Mouse (Mus musculus): ENCODE measurements at regions not wholly inside any gene's neighbourhood (a gene's known extent, or its start where the extent isn't known, plus 50 kb on each side); places are given as distances from the start of the nearest gene placed in this dataset.

- H3K4me3 ChIP-seq (replicated peaks in 1 of 3; ENCODE audit: low read depth in 2 of 3, low read length in 2 of 3, poor library complexity in 1 of 3), result no peak overlapping the region
- no peak overlapping the region for H3K4me2 ChIP-seq (ENCODE audit: insufficient read depth, low read depth, poor library complexity, severe bottlenecking)
- in situ Hi-C loops (cut with MboI; ENCODE audit: low pct_ligation_motif_present, low pct_unique_long_range_greater_than_20kb, low sequenced_read_pairs), result no loop called here
- H3K27ac ChIP-seq (ENCODE audit: insufficient read depth, low read depth), result no peak overlapping the region
- peaks cover 13% of the 10 kb centered on the region for H3K9me3 ChIP-seq (replicated peaks; ENCODE audit: low read length)
- no peaks in the 10 kb centered on the region for H3K4me1 ChIP-seq (ENCODE audit: control insufficient read depth in 1 of 2, insufficient read depth in 2 of 2)
- DNase-seq (ENCODE audit: extremely low read depth), result no peak
- H3K27me3 ChIP-seq (replicated peaks), result no peaks in the 10 kb centered on the region
- no peak for TF ChIP-seq RCOR1 (conservative IDR thresholded peaks at IDR 0.05; ENCODE audit: low read depth, low read length)
- TF ChIP-seq IRF4 (IDR thresholded peaks at IDR 0.05; ENCODE audit: low read depth, low read length), result no peak
- H3K9ac ChIP-seq (ENCODE audit: insufficient read depth, low read depth), result no peak overlapping the region
- dilution Hi-C loops (cut with MboI; ENCODE audit: extremely low pct_ligation_motif_present, extremely low pct_unique_long_range_greater_than_20kb, low sequenced_read_pairs), result no loop called here
- no peaks in the 10 kb centered on the region for H3K36me3 ChIP-seq (replicated peaks in 1 of 2; ENCODE audit: control insufficient read depth in 1 of 2, insufficient read depth in 1 of 2, low read length in 1 of 2)
- H3K79me2 ChIP-seq (replicated peaks; ENCODE audit: control insufficient read depth, extremely low read depth, insufficient read depth, poor library complexity, severe bottlenecking), result no peaks in the 10 kb centered on the region
Measured at GRCm38 (mm10) chr8:50373790-50374189, 1530.0 kb upstream of the Tenm3 start.

DNA sequence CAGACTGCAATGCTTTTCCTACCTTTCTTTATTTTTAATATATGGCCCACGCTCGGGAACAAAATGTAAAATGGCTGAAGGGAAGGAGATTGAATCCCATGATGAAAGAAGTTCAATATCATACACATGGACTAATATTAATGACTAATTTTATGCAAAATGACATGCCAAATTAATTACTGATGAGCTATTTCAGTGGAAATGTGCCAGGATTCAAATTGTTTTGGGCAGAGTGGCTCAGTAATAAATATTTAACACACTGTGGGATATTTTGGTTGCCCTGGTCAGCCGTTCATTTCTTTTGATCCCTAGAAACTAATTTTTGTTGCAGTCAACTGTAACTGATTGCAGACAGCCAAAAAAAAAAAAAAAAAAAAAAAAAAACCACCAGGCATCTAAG, 1482.7 kb upstream of the Tenm3 start:
- H3K36me3 ChIP-seq (replicated peaks in 1 of 2; ENCODE audit: control insufficient read depth in 1 of 2, insufficient read depth in 1 of 2, low read length in 1 of 2), result no peaks in the 10 kb centered on the region
- in situ Hi-C loops (cut with MboI; ENCODE audit: low pct_ligation_motif_present, low pct_unique_long_range_greater_than_20kb, low sequenced_read_pairs), result no loop called here
- no peak for DNase-seq (ENCODE audit: extremely low read depth)
- no peak overlapping the region for H3K27ac ChIP-seq (ENCODE audit: insufficient read depth, low read depth)
- peaks cover 20% of the 10 kb centered on the region for H3K9me3 ChIP-seq (replicated peaks; ENCODE audit: low read length)
- H3K9ac ChIP-seq (ENCODE audit: insufficient read depth, low read depth), result no peak overlapping the region
- no peak overlapping the region for H3K4me3 ChIP-seq (replicated peaks in 1 of 3; ENCODE audit: low read depth in 2 of 3, low read length in 2 of 3, poor library complexity in 1 of 3)
- no peaks in the 10 kb centered on the region for H3K79me2 ChIP-seq (replicated peaks; ENCODE audit: control insufficient read depth, extremely low read depth, insufficient read depth, poor library complexity, severe bottlenecking)
- H3K4me2 ChIP-seq (ENCODE audit: insufficient read depth, low read depth, poor library complexity, severe bottlenecking), result no peak overlapping the region
- TF ChIP-seq JUND (conservative IDR thresholded peaks at IDR 0.05; ENCODE audit: low read depth, low read length), result no peak
- TF ChIP-seq MYC (IDR thresholded peaks at IDR 0.05; ENCODE audit: low read depth, low read length), result no peak
- no peak for TF ChIP-seq SMC3 (IDR thresholded peaks at IDR 0.05; ENCODE audit: low read depth, low read length)
- TF ChIP-seq TCF12 (IDR thresholded peaks at IDR 0.05; ENCODE audit: low read depth, low read length), result no peak
- no peak for TF ChIP-seq HCFC1 (IDR thresholded peaks at IDR 0.05; ENCODE audit: low read depth, low read length)
- TF ChIP-seq IRF4 (IDR thresholded peaks at IDR 0.05; ENCODE audit: low read depth, low read length), result no peak
- TF ChIP-seq BHLHE40 (IDR thresholded peaks at IDR 0.05; ENCODE audit: low read depth, low read length), result no peak
- no peak for TF ChIP-seq NRF1 (IDR thresholded peaks at IDR 0.05; ENCODE audit: low read depth, low read length)
- no peak for TF ChIP-seq CTCF (conservative IDR thresholded peaks at IDR 0.05 in 1 of 2, IDR thresholded peaks at IDR 0.05 in 1 of 2; ENCODE audit: low read depth in 2 of 2, low read length in 2 of 2)
- no peak for TF ChIP-seq POLR2AphosphoS2 (IDR thresholded peaks at IDR 0.05; ENCODE audit: low read depth, low read length)
- TF ChIP-seq RAD21 (IDR thresholded peaks at IDR 0.05; ENCODE audit: low read depth, low read length), result no peak
- TF ChIP-seq ZKSCAN1 (IDR thresholded peaks at IDR 0.05; ENCODE audit: borderline replicate concordance, low read depth, low read length), result no peak
- TF ChIP-seq NELFE (IDR thresholded peaks at IDR 0.05; ENCODE audit: low read depth, low read length), result no peak
- no peak for TF ChIP-seq SIN3A (IDR thresholded peaks at IDR 0.05; ENCODE audit: low read length)
- TF ChIP-seq ZC3H11A (IDR thresholded peaks at IDR 0.05; ENCODE audit: low read depth, low read length), result no peak
- TF ChIP-seq ZNF384 (IDR thresholded peaks at IDR 0.05; ENCODE audit: low read depth, low read length), result no peak
- no peak for TF ChIP-seq ZMIZ1 (IDR thresholded peaks at IDR 0.05; ENCODE audit: low read depth, low read length)
- no peak for TF ChIP-seq USF1 (IDR thresholded peaks at IDR 0.05; ENCODE audit: low read depth, low read length)
- TF ChIP-seq JUN (IDR thresholded peaks at IDR 0.05; ENCODE audit: insufficient read depth, low read depth, low read length), result no peak
- TF ChIP-seq MEF2A (IDR thresholded peaks at IDR 0.05; ENCODE audit: borderline replicate concordance, low read depth, low read length), result no peak
- dilution Hi-C loops (cut with MboI; ENCODE audit: extremely low pct_ligation_motif_present, extremely low pct_unique_long_range_greater_than_20kb, low sequenced_read_pairs), result no loop called here
- H3K27me3 ChIP-seq (replicated peaks), result no peaks in the 10 kb centered on the region
- H3K4me1 ChIP-seq (ENCODE audit: control insufficient read depth in 1 of 2, insufficient read depth in 2 of 2), result no peaks in the 10 kb centered on the region
